Mouse (Mus musculus) layer of hippocampus, adult 18-20 months (tissue): ENCODE data around the gene Ust. TPM values are rescaled to one million over a fixed set of nuclear protein-coding genes. Genes with fewer than 3 reads are reported as not detected.
"Not testable (repeated sequence)": the region's sequence is repeated elsewhere in the genome, so short reads cannot be mapped to it uniquely, and the experiment has no call there.

Source experiments
- DNase-seq, 2 experiments: peaks; one replicate each; pipeline ENCODE4 v3.0.0; 2022; ENCODE audit warnings: low spot score in 2 of 2
- long read RNA-seq: library from polyadenylated mRNA; stranded (forward); transcript quantifications from one replicate; pipeline ENCODE4 v2.0.0, GENCODE M21; 2021
- total RNA-seq, 2 experiments: library from RNA; stranded (reverse); gene quantifications; 2 replicates each; pipeline ENCODE4 v1.2.3; 2021

Ust gene
- total RNA-seq = 10 to 100 TPM; 59.3 to 62.5 TPM
- long read RNA-seq, full-length matches to known transcripts = 31 of 53 reads
- long read RNA-seq, partial matches to known transcripts = 1 of 53 reads
- long read RNA-seq, other reads (novel, unspliced or antisense) = 21 of 53 reads

DNA sequence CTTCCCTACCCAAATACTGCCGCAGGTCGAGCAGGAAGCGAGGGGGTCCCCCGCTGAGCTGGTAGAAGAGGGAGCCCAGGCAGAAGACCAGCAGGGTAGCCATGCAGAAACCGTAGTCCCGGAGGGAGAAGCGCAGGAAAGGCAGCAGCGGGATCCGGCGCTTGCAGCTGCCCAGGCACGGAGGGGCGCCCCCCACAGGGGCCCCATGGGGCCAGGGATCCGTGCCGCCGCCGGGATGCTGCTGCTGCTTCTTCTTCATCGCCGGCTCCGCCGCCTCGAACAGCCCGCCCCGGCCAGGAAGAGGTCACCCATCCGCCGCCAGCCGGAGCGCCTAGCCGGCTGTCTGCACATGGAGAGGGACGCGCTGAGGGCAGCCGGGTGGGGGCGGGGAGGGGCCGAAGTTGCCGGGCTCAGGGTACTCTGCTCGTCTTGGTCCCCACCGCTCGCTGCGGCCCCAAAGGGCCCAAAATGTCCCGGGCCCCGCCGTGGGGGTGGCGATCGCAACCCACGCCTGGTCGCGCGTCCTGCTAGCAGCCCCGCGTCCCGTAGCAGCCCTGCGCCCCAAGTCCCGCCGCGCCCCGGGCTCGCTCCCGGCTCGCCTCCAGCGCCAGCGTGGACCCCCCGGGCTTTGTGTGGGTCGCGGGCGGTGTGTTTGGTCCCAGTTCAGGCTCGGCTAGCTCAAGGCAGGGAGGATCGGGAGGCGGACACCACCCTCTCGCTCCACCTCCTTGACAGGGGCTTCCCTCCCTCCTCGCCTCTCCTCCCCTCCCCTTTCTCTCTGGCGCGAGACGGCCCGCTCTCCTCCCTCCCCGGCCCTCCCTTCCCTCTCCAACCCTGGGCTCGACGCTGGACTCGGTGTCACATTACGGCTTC is at the start of gene Ust:
TSS of gene Ust (minus strand) at position 685 of the 873 bp plus-strand sequence.
- peak; percentile 65 to 77 for DNase-seq

DNA sequence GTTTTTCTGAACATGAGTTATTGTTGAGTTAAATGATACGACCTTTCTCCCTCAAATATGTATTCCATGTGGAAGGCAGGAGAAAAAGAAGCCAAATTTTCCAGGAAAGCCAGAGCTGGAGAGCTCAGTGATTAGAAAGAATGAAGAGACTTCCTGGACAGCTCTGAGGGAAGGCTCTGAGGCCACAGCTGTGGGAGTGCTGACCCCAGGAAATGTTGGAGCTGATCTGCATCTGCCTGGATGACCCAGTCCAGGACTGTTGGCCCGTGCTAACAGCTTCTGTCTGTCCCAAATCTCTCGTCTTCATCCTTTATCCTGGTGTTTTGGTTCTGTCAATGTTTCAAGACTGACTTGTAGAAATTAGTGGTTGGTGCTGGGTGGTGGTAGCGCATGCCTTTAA is 42.7 kb upstream of the Ust start:
- DNase-seq = no peak

DNA sequence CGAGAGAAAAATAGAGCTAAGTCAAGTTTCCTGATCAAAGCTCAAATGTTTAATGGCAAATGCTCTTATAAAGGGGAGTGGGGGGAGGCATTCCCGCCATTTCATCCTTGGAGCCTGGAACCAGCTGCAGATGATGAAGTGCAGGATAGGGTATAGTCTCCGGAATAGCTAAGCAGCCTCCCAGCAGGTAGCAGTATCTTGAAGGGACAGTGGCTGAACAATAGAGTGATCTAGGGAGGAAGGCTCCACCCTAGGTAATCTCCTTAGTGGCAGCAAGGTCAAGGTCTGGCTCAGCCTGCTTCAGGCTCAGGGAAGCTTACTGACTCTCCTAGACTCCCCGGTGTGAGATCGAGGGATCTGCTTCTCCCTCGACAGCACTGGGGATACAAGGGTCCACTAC is 40.9 kb upstream of the Ust start:
- DNase-seq = not testable (repeated sequence)

DNA sequence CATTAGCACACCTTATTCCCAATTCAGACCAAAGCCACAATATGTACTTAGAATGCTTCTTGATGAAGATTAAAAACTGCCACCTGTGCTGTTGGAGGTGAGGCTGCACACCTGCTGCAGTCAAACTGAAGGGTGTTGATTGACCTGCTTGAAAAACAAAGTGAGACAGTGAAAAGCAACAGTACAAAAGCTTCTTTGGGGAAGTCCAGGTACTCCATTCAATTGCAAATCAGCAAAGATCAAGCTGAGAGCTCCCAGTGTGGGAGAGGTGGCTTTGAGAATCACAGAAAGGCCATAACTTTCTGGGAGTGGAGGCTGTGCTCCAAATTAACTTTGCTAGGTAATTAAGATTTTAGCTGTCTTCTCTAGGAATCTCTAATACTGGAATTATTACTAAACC is 33.6 kb upstream of the Ust start:
- DNase-seq = not testable (repeated sequence)

DNA sequence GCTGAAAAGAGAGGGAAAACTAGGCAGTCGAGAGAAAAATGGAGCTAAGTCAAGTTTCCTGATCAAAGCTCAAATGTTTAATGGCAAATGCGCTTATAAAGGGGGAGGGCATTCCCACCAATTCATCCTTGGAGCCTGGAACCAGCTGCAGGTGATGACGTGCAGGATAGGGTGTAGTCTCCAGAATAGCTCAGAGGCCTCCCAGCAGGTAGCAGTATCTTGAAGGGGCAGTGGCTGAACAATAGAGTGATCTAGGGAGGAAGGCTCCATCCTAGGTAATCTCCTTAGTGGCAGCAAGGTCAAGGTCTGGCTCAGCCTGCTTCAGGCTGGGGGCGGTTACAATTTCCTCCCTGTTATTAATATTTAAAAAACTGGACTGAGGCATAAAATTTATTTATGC is 33.0 kb upstream of the Ust start:
- DNase-seq = not testable (repeated sequence)

DNA sequence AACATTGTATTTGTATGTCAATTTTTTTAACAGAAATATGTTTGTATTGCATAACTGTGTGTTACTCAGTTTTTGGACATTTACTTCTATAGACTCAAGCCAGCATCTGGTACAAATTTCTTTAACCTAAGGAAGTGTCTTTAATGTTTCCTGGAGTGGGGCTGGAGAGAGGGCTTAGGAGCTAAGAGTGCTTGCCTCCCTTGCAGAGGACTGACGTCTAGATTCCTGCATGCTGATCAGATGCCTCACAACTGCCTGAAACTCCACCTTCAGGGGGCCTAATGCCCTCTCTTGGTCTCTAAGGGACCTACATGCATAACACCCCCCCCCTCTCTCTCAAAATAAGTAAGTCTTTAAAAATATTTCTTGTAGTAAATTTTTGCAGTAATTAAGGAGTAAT is 22.9 kb upstream of the Ust start:
- DNase-seq = no peak

DNA sequence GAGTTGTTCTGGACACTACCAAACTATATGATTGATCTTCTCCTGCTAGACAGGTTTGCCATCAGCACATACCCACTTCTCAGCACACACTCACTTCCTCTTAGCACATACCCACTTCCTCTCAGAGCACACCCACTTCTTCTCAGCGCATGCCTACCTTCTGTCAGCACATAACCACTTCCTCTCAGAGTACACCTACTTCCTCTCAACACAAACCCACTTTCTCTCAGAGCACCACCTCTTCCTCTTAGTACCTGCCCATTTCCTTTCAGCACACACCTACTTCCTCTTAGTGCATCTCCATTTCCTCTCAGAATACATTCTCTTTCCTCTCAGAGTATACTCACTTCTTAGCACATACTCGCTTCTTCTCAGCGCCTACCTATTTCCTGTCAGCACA is 16.8 kb upstream of the Ust start:
- DNase-seq = no peak

DNA sequence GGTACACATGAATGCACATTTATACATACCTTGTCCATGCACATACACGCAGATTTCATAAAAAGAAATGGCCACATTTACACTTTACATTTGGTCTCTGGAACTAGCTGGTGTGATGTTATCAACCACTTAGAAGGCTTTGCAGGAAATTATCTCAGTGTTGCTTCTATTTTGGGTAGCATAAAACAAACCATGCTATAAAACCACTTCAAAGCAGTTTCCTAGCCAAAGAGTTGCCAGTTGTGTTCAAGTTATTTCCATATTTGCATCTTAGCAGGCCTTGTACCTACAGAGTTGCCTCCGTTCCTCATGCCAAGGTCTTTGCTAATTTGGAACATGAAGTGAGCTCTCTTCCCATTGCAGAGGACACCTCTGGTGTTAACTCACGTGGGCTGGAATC is 13.0 kb upstream of the Ust start:
- DNase-seq = no peak

DNA sequence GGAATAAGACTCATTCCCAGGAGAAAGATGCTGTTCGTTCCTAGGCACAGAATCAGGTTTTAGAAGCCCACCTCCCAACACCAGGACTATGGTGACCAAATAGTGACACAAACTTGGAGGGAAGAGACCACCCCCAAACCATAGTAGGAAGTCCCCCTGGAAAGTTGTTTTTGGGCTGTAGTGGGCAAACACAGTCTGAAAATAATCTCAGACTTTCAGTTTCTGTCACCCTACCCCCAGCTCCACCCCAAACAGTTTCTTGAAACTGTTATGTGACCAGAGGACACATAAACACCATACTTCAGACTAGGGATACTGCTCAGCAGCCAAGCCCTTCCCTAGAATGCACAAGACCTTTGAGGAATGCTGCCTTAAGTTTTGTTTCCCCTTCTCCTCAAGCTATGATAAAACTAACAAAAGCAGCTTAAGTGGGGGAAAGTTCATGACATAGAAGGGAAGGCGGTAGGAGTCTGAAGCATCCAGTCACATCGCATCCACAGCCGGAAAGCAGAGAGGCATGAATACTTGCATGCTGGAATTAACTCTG is 12.0 kb upstream of the Ust start:
- no peak for DNase-seq

DNA sequence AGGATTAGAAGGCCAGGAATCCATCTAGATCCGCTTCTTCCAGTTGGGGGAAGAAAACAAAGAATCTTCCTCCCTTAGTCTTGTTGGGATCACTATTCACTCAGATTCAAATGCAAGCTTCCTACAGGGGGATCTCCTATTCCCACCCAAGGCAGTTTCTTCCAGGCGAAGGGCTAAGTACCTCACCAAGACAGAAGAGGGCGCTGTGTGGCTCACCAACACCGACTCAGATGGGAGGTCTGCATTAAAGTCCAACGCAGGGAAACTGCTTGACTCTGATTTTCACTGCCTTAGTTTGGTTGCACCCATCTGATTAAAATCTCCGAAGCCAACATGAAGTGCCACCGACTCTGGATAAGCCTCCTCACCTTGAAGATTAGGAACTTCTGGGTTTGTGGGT is 10.5 kb upstream of the Ust start:
- peak in 1 of 2 experiments; percentile 44 for DNase-seq

DNA sequence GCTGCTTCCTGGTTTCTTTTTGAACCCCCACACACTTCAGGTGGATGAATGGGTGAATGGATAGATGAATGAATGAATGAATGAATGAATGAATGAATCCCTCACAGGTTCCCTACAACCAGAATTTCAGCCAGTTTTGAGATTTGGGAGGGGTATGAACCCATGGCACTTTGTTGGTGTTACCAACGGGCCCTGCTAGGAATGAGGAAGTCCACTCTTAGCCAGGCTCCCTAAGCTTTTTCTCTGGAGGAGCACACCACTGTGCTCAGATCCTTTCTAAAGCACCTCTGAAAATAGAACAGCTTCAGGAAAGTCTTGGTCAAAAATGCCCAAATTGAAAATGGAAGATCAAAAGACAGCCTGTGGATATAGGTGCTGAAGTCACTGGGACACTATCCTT is 6.7 kb upstream of the Ust start:
- no peak for DNase-seq

DNA sequence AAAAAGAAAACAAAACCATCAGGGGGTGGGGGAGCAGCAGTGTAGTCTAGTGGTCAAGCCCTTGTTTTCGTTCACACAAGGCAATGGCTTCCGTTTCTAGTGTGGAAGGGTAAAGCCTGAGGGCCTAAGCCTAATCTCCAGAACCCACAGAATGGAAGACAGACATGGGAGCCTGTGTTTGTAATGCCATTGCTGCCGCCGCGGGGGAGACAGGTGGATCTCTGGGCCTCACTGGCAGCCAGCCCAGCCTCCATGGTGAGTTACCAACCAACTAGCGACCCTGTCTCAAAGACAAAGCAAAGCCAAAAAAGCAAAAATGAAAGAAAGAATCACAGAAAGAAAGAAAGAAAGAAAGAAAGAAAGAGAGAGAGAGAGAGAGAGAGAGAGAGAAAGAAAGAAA is 2.9 kb upstream of the Ust start:
- DNase-seq = no peak

DNA sequence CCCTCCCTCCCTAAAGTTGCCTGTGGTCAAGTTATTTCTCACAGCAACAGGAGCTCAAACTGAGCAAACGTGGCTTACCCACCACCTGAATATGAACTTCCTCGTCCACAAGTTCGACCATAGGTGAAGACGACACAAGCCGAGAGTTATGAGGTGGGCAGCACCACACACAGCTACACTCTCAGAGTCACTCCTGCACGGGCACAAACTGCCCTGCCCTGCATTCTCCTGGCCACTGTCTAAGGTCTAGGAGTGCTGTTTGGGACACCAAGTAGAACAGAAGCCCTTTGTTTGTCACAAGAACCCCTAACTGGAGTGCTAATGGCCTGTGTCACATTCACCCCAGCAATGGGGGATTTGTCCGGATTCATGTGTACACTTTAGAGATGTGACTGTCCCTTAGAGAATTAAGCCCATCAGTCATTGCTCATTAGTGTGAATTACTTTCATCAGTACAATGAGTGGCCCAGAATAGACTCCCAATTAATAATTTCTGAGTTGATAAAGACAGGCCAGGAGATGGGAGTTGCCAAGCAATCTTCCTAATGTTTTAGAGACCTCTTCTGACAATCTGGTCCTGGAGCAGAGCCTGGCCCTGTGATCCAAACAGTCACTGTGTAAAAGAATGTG is 2.3 kb upstream of the Ust start:
- no peak for DNase-seq

DNA sequence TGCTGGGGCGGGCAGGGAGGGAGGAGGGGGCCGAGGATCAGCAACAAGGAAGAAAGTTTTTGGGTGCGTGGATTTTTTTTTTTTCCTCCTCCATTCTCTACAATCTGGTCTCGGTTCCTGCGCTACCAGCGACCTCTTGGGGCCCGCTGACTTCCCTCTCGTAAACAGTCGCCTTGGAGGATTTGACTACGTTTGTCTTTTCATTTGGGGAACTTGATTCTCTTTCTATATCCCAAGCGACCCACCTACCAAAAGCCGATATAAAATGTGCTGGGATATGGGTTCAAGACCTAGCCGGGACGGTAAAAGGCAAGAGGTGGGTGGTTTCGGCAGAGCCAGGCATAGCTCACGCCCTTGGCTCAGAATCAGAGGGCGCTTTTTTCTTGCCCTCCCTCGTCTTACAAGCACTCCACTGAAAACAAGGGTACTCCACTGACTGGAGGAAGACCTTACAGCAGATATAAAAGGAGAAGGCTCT is 428 bp upstream of the Ust start:
- peak in 1 of 2 experiments; percentile 42 for DNase-seq

DNA sequence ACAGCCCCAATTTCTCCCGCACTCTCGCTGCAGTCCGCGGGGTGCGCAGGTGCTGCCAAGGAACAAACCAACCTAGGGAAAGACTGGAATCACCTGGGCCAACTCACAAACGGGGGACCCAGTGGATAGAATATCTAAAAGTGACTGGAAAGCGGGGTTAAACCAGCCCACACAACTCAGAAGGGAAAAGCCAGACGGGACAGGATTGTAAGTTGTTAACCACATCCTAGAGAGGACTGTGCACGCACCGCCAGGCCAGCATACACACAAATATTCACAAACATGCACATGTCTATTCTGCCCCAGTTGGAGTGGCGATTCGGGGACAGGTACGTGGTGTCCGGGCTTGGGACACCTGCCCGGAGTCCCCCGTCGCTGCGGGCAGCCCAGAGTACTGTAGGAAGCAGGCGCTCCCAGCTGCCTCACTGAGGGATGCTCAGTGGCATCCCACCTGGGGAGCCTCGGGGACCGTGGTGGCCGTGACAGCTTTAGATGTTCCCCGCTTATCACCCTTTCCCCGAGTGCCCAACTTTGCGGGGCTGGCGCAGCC is 959 bp downstream of the Ust start:
- no peak for DNase-seq

DNA sequence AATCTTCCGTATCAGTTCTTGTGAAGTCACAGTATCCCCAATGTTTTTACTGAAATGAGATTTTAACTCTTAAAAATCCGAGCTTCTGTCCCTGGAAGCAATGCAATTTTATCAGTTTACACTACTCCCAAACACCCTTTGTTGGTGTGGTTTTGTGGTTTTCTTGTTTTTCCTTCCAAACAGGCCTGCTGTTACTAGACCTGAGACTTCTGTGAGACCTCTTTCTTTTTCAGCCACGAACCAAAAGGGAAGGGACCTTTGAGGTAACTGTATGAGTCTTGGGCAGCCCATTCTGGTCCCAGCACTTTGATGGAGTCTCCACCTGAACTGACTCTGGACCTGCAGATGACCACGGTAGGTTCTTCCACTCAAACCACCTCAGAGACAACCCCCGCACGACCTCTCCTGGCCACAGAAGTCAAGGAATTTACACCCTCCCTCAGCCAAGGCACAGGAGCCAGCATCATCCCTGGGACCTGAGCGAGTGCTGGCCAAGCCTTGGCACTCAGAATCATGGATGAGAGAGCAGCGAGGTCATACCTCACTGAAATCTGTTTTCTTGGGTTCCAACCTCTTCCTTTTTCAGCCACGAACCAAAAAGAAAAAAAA is 1.6 kb downstream of the Ust start:
- DNase-seq = no peak

DNA sequence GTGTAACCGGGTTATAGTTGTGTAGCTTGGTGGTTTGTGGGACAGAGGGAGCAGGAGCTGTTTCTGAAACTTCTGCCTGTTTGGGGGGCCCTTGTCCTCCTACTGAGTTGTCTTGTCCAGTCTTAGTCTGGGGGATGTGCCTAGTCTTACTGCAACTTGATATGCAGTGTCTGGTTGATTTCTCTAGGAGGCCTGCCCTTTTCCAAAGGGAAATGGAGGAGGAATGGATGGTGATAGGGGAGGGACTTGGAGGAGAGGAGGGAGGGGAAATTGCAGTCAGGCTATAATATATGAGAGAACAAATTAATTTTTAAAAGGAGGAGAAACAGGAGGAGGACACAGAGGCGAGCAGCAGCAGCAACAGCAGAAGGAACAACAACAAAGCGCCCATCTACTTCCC is 4.9 kb downstream of the Ust start:
- no peak for DNase-seq

DNA sequence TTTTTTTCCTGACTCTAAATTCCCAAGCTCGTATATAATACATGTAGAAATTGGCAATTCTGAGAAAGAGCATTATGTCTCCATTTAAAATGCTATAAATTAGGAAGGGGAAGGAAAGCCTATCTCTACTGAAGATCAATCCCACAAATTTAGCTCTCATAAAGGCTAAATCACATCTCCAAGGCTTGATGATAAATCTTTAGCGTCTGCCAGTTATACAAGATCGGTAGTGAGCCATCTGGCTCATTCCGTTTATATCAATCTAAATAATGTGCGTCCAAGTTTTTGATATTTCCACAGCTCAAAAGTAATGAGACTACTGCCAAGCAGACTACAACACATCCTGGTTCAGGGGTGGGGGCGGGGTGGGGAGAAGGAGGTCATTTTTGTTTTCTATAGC is 6.4 kb downstream of the Ust start:
- peak in 1 of 2 experiments; percentile 62 for DNase-seq

DNA sequence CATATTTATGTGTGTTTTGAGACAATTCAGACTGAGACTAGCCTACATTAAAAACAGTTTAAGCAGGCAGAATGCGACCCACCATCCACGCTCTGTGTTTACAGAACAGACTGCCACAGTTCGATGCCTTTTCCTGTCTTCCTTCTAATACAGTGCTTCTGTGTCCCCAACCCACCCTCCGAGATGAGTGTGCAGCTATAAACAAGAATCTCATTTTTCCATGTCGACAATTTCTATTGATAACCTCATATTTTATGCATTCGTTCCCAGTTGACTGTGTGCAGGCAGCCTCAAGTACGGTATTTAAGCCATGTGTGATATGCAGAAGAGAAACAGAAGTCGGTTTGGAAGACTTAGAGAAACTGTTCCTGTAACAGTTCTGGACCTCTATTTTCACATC is 6.9 kb downstream of the Ust start:
- peak in 1 of 2 experiments; percentile 58 for DNase-seq

DNA sequence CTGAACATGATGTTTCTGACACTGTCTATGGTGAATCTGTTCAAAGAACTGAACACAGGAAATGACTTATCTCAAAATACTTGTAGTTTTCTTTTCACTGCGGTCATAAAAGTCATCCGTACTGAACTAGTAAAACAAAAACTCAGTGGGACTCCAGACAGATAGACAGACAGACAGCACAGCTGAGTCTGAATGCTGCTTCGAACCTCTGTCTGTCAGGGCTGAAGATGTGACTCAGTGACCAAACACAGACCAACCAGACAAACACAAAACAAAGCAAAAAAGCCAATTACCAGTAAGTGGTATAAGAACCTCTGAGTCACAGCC is 12.4 kb downstream of the Ust start:
- DNase-seq = no peak
